Mouse (Mus musculus) B cell, adult 62 days (primary cell): ENCODE results near the gene Ncoa5. TPM values are rescaled to one million over a fixed set of nuclear protein-coding genes. Genes with fewer than 3 reads are reported as not detected.

Experiments used
- total RNA-seq: library from RNA; stranded (reverse); gene quantifications from 4 replicates; pipeline ENCODE4 v1.2.4, GENCODE M21; 2023

Gene Ncoa5
- 40.2 to 45.3 TPM (median 43.2 TPM) in 4 replicates for total RNA-seq

DNA sequence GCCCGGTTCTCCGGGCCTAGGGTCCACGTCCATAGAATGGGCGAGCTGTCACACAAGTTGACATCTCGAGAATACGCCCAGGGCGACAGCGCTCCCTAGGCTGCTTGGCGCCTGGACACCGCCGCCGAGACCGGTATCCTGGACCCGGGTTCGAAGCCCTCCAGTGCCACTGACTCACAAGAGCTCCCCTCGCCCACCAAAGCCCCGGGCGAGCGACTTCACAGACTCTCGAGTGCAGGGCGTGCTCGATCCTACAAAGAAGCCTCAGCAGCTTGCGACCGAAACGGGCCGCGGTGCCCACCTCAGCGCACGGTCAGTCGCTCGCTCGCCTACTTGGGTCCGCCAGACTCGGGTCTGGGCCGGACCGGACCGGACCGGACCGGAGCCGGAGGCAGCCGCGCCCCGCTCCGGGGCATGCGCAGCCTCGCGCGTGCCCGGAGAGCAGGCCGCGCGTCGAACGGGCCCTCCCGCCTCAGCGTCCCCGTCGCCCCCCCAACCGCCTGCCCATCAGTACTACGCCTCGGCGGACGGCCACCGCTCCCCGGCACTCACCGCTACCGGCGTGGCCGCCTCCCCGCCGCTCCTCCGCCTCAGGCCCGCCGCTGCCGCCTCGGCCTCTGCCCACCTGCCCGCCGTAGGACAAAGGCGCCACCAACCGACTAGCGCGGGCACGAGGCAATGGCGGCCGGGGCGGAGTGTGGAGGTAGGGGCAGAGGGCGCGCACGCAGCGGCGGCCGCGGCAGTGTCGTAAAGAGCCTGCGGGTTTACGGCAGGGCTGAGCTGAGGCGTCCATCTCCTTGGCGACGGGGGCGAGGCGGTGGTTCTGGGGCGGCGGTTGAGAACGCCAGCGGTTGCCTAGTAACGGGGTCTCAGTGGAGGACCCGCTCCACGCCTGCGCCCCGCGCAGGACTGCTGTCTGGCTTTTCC lies at the start of gene Ncoa5:
Ncoa5 (minus strand) TSS at position 737 of the 927 bp plus-strand sequence.

GRCm38 (mm10) chr2:165054888-165055852 lies 20.5 kb upstream of the Ncoa5 start, which contains the start of gene Cd40:
Gene Cd40 (plus strand): TSS chr2:165055627.

GRCm38 (mm10) chr2:164960716-164961441 lies 73.8 kb downstream of the Ncoa5 start, which contains the start of gene Slc12a5:
Gene Slc12a5 (plus strand): TSS chr2:164960802.

Other genes with a start within 250 kb of the Ncoa5 start
- 0.46 to 0.97 TPM (median 0.70 TPM) in 4 replicates for gene Snx21, start 249.0 kb downstream of the Ncoa5 start, total RNA-seq
- gene Acot8, start 230.0 kb downstream of the Ncoa5 start, total RNA-seq: 53.7 to 69.6 TPM (median 60.6 TPM) in 4 replicates
- 3.2 to 4.0 TPM (median 3.6 TPM) in 4 replicates for gene Zswim3, start 229.8 kb downstream of the Ncoa5 start, total RNA-seq
- gene Zswim1, start 212.2 kb downstream of the Ncoa5 start, total RNA-seq: 8.4 to 9.0 TPM (median 8.5 TPM) in 4 replicates
- gene Spata25, start 206.3 kb downstream of the Ncoa5 start, total RNA-seq: 1.2 to 2.3 TPM (median 1.2 TPM) in 3 of 4 replicates, not detected in the other
- gene Ctsa, start 202.0 kb downstream of the Ncoa5 start, total RNA-seq: 189 to 200 TPM (median 195 TPM) in 4 replicates
- gene Neurl2, start 201.4 kb downstream of the Ncoa5 start, total RNA-seq: 3.8 to 5.6 TPM (median 4.9 TPM) in 4 replicates
- gene Pltp, start 177.2 kb downstream of the Ncoa5 start, total RNA-seq: 7.6 to 11.4 TPM (median 9.0 TPM) in 4 replicates
- 93.6 to 100 TPM (median 96.6 TPM) in 4 replicates for gene Pcif1, start 155.6 kb downstream of the Ncoa5 start, total RNA-seq
- gene Zfp335, start 123.1 kb downstream of the Ncoa5 start, total RNA-seq: 55.9 to 61.8 TPM (median 58.0 TPM) in 4 replicates
- gene Mmp9, start 94.1 kb downstream of the Ncoa5 start, total RNA-seq: 0.50 to 1.3 TPM (median 1.0 TPM) in 4 replicates
- gene Slc12a5, start 74.1 kb downstream of the Ncoa5 start, total RNA-seq: 1.4 to 1.7 TPM (median 1.6 TPM) in 4 replicates
- gene Cd40, start 20.8 kb upstream of the Ncoa5 start, total RNA-seq: 166 to 186 TPM (median 173 TPM) in 4 replicates
- gene 1700025C18Rik, start 55.9 kb upstream of the Ncoa5 start, total RNA-seq: not detected in 4 replicates
- not detected in 4 replicates for gene Cdh22, start 200.0 kb upstream of the Ncoa5 start, total RNA-seq